Mouse (Mus musculus) kidney, embryonic 16.5 days (tissue): ENCODE results near the gene Igf2bp2. TPM values are rescaled to one million over a fixed set of nuclear protein-coding genes. Genes with fewer than 3 reads are reported as not detected.

Experiments used
- ATAC-seq: fragments of 200-750 bp; cut with Nextera tagmentation; 2 replicates; pipeline ENCODE4 v1.8.0; 2017; ENCODE audit warnings: moderate TSS enrichment; ENCODE audit not compliant: low FRiP score, low TSS enrichment
- H3K27ac ChIP-seq: fragments of 300-500 bp; sonication (generic); 2 replicates; pipeline ENCODE4 v1.5.1; 2014; ENCODE audit warnings: low read length
- H3K27me3 ChIP-seq: fragments of 300-500 bp; sonication (generic); 2 replicates; pipeline ENCODE4 v1.6.1; 2014; ENCODE audit warnings: low read length, control low read depth, mixed read lengths; ENCODE audit not compliant: insufficient read depth
- H3K36me3 ChIP-seq: fragments of 300-500 bp; sonication (generic); 2 replicates; pipeline ENCODE4 v1.6.1; 2014; ENCODE audit warnings: low read length, control low read depth, mixed read lengths; ENCODE audit not compliant: insufficient read depth
- H3K4me1 ChIP-seq: fragments of 300-500 bp; sonication (generic); 2 replicates; pipeline ENCODE4 v1.6.1; 2014; ENCODE audit warnings: low read length, control low read depth, mixed read lengths; ENCODE audit not compliant: insufficient read depth
- H3K4me2 ChIP-seq: fragments of 300-500 bp; sonication (generic); replicated peaks from 2 replicates; pipeline ENCODE4 v1.6.1; 2014; ENCODE audit warnings: low read depth, low read length
- H3K4me3 ChIP-seq: fragments of 300-500 bp; sonication (generic); 2 replicates; pipeline ENCODE4 v1.5.1; 2014; ENCODE audit warnings: mild to moderate bottlenecking, low read length
- H3K9ac ChIP-seq: fragments of 300-500 bp; sonication (generic); replicated peaks from 2 replicates; pipeline ENCODE4 v1.6.1; 2014; ENCODE audit warnings: low read length
- H3K9me3 ChIP-seq: fragments of 300-500 bp; sonication (generic); 2 replicates; pipeline ENCODE4 v1.6.1; 2016; ENCODE audit warnings: low read length, control low read depth
- WGBS: fragments of 180-500 bp; shearing (Covaris S2); extraction: QIAGEN DNeasy Blood & Tissue Kit; methylation state at CpG from one replicate; pipeline ENCODE4 v1.1.7; 2014; 5-methylcytosine and 5-hydroxymethylcytosine counted together
- polyA plus RNA-seq: library from polyadenylated mRNA; unstranded; fragments of >200 nt; fragmentation: Nextera tagmentation; extraction: Ambion mirVana; gene quantifications from 2 replicates; pipeline ENCODE4 v1.2.1, GENCODE M21; 2015

Igf2bp2 gene
- polyA plus RNA-seq, 1 experiment from 2014 or later = 84.5 TPM

DNA sequence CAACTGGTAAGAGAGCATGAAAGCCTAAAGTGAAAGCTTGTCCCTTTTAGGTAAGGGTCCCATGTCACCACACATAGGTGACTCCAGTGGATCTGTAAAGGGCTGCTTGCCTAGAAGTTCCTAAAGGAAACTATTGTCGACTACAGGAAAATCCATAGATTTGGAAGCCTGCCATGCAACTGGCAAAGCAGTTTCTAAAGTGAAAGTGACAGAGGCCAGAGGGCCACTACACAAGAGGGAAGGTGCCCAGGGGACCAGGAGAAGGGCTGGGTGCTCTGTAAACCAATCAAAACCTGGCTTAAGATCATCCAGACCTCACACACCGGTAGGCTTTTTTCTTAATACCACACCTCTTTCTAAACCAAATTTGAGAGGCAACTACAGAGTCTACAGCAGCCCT lies 12.7 kb downstream of the Igf2bp2 start:
- H3K9ac ChIP-seq = no peak overlapping the region
- peak overlapping the region; percentile 1; the same call in 1 of the 2 replicates for H3K27ac ChIP-seq
- H3K36me3 ChIP-seq = no peaks in the 10 kb centered on the region
- H3K4me2 ChIP-seq = no peak overlapping the region
- no peaks in the 10 kb centered on the region for H3K9me3 ChIP-seq
- no peak for ATAC-seq
- 38% methylated on average over 2 of the region's 2 CpGs for WGBS
- H3K4me3 ChIP-seq = no peak overlapping the region
- no peaks in the 10 kb centered on the region for H3K27me3 ChIP-seq
- H3K4me1 ChIP-seq = peaks cover 38% of the 10 kb centered on the region

DNA sequence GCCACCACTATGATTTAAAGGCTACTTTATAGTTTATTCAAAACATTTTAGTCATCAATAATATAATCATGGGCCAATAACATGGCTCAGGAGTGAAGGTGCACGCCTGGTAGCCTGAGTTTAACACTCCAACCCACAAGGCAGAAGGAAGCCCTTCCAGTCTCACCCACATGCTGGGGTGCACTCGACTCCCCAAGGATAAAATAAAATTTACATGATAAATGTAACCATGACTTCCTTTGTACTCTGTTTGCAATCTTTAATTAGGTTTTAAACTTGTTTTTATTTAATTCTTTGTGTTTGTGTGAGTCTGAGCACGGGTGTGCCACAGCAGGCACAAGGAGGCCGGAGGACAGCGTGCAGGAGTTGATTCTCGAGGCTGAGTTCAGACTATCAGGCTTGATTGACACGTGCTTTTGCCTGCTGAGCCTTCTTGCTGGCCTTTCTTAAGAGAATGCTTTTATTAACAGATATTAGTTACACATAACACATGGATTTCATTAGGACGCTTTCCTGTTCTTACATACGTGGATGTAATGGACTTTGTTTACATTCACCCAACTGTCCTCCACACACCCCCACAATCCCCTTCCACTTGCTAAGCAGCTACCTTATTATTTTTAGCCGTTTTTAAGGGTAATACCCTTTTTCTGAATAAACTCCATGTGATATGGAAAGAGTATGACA lies 13.3 kb downstream of the Igf2bp2 start:
- ATAC-seq = no peak
- Histone ChIP-seq H3K4me1 (peaks cover 38% of the 10 kb centered on the region), H3K9me3 (no peaks in the 10 kb centered on the region), H3K27me3 (no peaks in the 10 kb centered on the region), H3K4me3 (no peak overlapping the region), H3K9ac (no peak overlapping the region), H3K27ac (no peak overlapping the region), H3K4me2 (no peak overlapping the region), H3K36me3 (no peaks in the 10 kb centered on the region)
- WGBS = 62% methylated on average over 10 of the region's 10 CpGs

DNA sequence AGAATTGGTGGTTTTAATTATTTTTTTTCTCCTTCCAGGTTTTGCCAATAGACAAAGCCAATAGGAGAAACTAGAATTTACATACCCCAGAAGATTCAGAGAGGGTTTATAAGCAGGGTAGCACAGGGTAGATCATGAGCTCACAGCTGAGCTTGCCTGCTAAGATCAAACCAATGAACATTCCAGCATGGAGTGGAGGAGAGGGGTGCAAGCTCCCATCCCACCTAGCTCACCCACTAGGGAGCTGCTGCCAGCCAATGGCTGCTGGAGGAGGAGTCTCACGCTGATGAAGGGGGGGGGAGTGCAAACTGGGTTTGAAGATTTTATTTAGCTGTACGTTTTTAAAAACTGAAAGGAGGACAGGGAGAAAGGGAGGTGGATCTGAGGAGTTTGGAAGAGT lies 14.0 kb downstream of the Igf2bp2 start:
- no peak overlapping the region for H3K27ac ChIP-seq
- no peak overlapping the region for H3K4me3 ChIP-seq
- no peak overlapping the region for H3K4me2 ChIP-seq
- H3K36me3 ChIP-seq = no peaks in the 10 kb centered on the region
- 44% methylated on average over 2 of the region's 2 CpGs for WGBS
- H3K4me1 ChIP-seq = peaks cover 38% of the 10 kb centered on the region
- H3K9ac ChIP-seq = no peak overlapping the region
- ATAC-seq = no peak
- no peaks in the 10 kb centered on the region for H3K27me3 ChIP-seq
- no peaks in the 10 kb centered on the region for H3K9me3 ChIP-seq

DNA sequence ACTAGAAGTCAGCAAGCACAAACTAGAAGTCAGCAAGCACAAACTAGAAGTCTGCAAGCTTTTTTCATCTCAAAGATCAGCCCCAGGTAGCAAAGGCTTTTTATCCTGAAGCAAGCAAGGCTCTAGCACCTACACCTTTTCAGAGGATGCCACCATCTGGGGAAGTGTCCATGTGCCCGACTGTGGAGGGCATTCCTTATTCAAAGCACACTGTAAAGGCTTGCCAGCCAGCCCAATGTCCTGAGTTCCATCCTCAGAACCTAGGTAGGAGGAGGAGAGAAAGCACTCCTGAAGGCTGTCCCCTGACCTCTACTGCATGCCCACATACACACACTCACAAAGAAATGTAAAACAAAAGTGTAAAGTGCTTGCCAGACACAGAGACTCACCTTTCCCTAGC lies 16.0 kb downstream of the Igf2bp2 start:
- Histone ChIP-seq H3K4me3 (no peak overlapping the region), H3K9ac (no peak overlapping the region), H3K27me3 (no peaks in the 10 kb centered on the region), H3K36me3 (no peaks in the 10 kb centered on the region), H3K9me3 (no peaks in the 10 kb centered on the region), H3K27ac (no peak overlapping the region), H3K4me2 (no peak overlapping the region), H3K4me1 (peaks cover 28% of the 10 kb centered on the region)
- ATAC-seq = no peak
- 57% methylated on average over 1 of the region's 1 CpGs for WGBS

DNA sequence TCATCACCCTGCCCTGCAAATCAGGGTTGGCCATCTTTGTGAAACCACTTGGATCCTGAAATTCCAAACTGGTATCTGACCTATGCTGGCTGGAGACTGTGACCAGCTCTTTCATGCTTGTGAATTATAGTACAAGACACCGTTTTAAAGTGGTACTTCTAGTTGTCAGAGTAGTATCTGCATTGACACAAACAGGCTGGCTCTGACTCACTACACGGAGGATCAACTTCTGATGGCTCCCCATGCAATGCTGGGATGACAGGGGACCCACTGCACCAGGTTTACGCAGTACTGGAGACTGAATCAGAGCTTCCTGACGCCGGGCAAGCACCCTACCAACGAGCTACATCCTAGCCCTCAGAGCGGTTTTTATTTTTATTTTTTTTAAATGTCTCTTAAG lies 17.0 kb downstream of the Igf2bp2 start:
- H3K9me3 ChIP-seq = no peaks in the 10 kb centered on the region
- no peak overlapping the region for H3K9ac ChIP-seq
- no peaks in the 10 kb centered on the region for H3K27me3 ChIP-seq
- ATAC-seq = no peak
- WGBS = 59% methylated on average over 7 of the region's 7 CpGs
- H3K36me3 ChIP-seq = no peaks in the 10 kb centered on the region
- H3K4me1 ChIP-seq = peaks cover 22% of the 10 kb centered on the region
- no peak overlapping the region for H3K4me3 ChIP-seq
- H3K4me2 ChIP-seq = no peak overlapping the region
- H3K27ac ChIP-seq = no peak overlapping the region

DNA sequence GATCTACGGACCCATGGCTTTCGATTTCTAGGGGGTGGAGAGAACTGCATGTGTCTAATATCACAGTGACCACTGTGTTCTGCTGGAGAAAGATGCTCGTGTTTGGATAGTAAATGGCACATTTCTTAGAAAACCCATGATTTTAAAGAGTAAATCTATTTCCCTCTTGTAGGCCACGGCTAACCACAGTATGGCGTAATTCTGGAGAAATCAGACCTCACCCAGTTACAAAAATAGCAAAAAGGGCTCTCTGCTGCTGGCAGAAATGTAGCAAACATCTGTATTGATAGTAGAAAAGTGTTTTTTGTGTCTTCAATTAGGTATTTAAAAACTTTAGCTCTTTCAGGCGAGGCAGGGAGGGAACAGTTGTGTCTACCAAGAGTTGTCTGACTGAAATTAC lies 18.6 kb downstream of the Igf2bp2 start:
- Histone ChIP-seq H3K9me3 (no peaks in the 10 kb centered on the region), H3K4me3 (no peak overlapping the region), H3K36me3 (no peaks in the 10 kb centered on the region), H3K27ac (no peak overlapping the region), H3K9ac (no peak overlapping the region), H3K4me2 (no peak overlapping the region), H3K4me1 (peaks cover 13% of the 10 kb centered on the region), H3K27me3 (no peaks in the 10 kb centered on the region)
- ATAC-seq = no peak
- 89% methylated on average over 6 of the region's 6 CpGs for WGBS

DNA sequence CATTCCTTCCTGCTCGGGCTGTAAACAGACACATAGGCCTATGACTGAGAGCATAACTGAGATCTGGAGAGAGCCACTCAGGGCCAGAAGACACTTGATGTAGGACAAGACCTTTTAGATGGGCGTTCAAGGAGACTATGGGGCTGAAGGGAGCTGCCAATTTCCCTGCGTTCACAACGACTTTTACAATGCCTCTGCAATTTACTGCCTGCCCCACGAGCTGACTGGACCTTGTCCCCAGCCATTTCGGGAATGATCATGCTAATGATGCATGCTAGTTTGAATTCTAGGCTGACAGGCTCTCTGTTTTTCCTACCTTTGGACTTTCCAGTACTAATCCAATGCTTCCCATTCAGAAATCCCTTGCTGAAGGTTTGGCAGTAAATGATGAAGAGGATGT lies 22.2 kb downstream of the Igf2bp2 start:
- Histone ChIP-seq H3K27ac (no peak overlapping the region), H3K27me3 (no peaks in the 10 kb centered on the region), H3K9me3 (no peaks in the 10 kb centered on the region), H3K4me1 (peaks cover 9% of the 10 kb centered on the region; the same call in 1 of the 2 replicates), H3K9ac (no peak overlapping the region), H3K4me3 (no peak overlapping the region), H3K36me3 (no peaks in the 10 kb centered on the region), H3K4me2 (no peak overlapping the region)
- WGBS = 45% methylated on average over 6 of the region's 6 CpGs
- ATAC-seq = no peak

DNA sequence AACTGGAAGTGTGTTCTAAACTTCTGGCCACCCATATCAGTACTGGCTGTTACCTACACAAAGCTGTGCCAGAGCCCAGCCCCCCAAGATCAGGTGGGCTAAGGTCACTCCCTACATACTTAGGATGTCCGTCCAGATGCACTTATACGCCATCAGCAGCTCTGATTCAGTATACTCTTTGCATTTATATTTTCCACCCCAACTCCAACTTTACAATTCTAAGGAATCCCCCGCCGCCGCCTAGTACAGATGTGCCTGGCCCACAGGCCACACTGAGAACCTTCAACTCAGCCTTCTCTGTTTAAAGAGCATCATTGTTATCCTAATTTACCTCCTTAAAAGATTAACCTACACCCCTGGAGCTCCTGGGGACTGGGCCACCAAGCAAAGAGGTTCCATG lies 23.3 kb downstream of the Igf2bp2 start:
- Histone ChIP-seq H3K4me2 (no peak overlapping the region), H3K4me1 (peaks cover 9% of the 10 kb centered on the region; the same call in 1 of the 2 replicates), H3K27me3 (no peaks in the 10 kb centered on the region), H3K36me3 (no peaks in the 10 kb centered on the region), H3K9me3 (no peaks in the 10 kb centered on the region), H3K9ac (no peak overlapping the region), H3K27ac (no peak overlapping the region), H3K4me3 (no peak overlapping the region)
- ATAC-seq = no peak
- 89% methylated on average over 5 of the region's 5 CpGs for WGBS

DNA sequence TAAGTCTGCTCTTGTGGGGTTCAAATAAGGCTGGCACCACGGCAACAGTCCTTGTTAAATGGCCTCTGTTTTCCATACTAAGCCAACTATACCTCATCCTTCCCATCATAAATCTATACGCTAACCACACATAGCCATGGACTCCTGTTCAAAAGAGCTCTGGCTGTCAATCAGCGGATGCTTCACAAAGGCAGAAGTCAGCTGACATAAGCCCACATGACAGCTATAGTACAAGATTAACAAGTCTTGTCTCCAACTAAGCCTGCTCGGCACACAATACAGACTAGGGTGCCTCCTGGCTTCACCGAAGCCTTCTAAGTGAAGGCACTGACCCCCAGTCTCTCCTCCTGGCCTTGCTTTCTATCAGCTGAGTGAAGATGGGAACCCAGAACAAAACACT lies 26.9 kb downstream of the Igf2bp2 start:
- WGBS = 88% methylated on average over 5 of the region's 5 CpGs
- Histone ChIP-seq H3K27ac (no peak overlapping the region), H3K27me3 (no peaks in the 10 kb centered on the region), H3K36me3 (no peaks in the 10 kb centered on the region), H3K4me2 (no peak overlapping the region), H3K4me3 (no peak overlapping the region), H3K9ac (no peak overlapping the region), H3K9me3 (no peaks in the 10 kb centered on the region), H3K4me1 (peaks cover 9% of the 10 kb centered on the region; the same call in 1 of the 2 replicates)
- ATAC-seq = no peak

DNA sequence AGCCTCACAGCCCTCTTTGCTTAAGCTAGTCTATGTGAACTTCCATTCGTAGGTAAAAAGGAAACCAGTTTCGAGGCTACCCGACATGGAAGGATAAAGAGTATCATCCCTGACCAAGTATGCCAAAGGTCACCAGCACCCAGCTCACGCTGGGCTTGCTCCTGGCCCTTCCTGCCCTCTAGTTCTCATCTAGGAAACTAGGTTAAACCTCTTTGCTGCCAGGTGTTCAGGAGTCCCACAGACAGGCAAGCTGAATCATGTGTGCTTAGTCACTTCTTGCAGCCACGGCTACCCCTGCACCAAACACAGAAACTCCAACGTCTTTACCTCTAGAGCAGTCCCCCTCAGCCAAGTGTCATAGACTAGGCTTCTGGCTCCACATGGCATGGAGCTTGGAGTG lies 31.8 kb downstream of the Igf2bp2 start:
- H3K27me3 ChIP-seq = no peaks in the 10 kb centered on the region
- no peak overlapping the region for H3K4me2 ChIP-seq
- WGBS = 81% methylated on average over 6 of the region's 6 CpGs
- H3K4me3 ChIP-seq = no peak overlapping the region
- H3K27ac ChIP-seq = no peak overlapping the region
- 0 out of 2 replicates have a peak, but pooled peaks cover 3% of the 10 kb centered on the region for H3K36me3 ChIP-seq
- no peak for ATAC-seq
- H3K9me3 ChIP-seq = no peaks in the 10 kb centered on the region
- no peak overlapping the region for H3K9ac ChIP-seq
- H3K4me1 ChIP-seq = no peaks in the 10 kb centered on the region
